Mouse (Mus musculus): ENCODE data around the gene Mcm5.

GRCm38 (mm10) chr8:75067287-75067686 is 42.1 kb upstream of the Mcm5 start:
- TF ChIP-seq CTCF (IDR thresholded peaks at IDR 0.05; ENCODE audit: extremely low read depth, insufficient read depth, low read length), result no peak
- no peak for TF ChIP-seq POLR2A (IDR thresholded peaks at IDR 0.05; ENCODE audit: extremely low read depth, insufficient read depth, low read length)
